Mouse (Mus musculus) hindbrain, postnatal 0 days (tissue): ENCODE measurements at regions not wholly inside any gene's neighbourhood (a gene's known extent, or its start where the extent isn't known, plus 50 kb on each side); places are given as distances from the start of the nearest gene placed in this dataset.
A peak's percentile ranks its signal among the peaks of the same experiment; 100 is the strongest.
"Not testable (repeated sequence)": the region's sequence is repeated elsewhere in the genome, so short reads cannot be mapped to it uniquely, and the experiment has no call there.

Experiments used
- ATAC-seq: fragments of 200-750 bp; cut with Nextera tagmentation; 2 replicates; pipeline ENCODE4 v1.8.0; 2017; ENCODE audit warnings: mild to moderate bottlenecking, moderate TSS enrichment, moderate library complexity
- DNase-seq: peaks from one replicate; pipeline ENCODE4 v3.0.0-alpha.2; 2015; ENCODE audit warnings: low spot score
- H3K27ac ChIP-seq: fragments of 300-500 bp; sonication (generic); 2 replicates; pipeline ENCODE4 v1.5.1; 2014; ENCODE audit warnings: mild to moderate bottlenecking
- H3K27me3 ChIP-seq: fragments of 300-500 bp; sonication (generic); 2 replicates; pipeline ENCODE4 v1.6.1; 2014; ENCODE audit warnings: low read length, mixed read lengths; ENCODE audit not compliant: insufficient read depth
- H3K36me3 ChIP-seq: fragments of 300-500 bp; sonication (generic); 2 replicates; pipeline ENCODE4 v1.6.1; 2014; ENCODE audit warnings: low read length, mixed read lengths; ENCODE audit not compliant: insufficient read depth
- H3K4me1 ChIP-seq: fragments of 300-500 bp; sonication (generic); 2 replicates; pipeline ENCODE4 v1.6.1; 2014; ENCODE audit warnings: antibody characterized with exemption, low read length, mixed read lengths; ENCODE audit not compliant: insufficient read depth
- H3K4me2 ChIP-seq: fragments of 300-500 bp; sonication (generic); 2 replicates; pipeline ENCODE4 v1.6.1; 2014; ENCODE audit warnings: low read depth, mild to moderate bottlenecking, low read length, moderate library complexity, mixed read lengths
- H3K4me3 ChIP-seq: fragments of 300-500 bp; sonication (generic); 2 replicates; pipeline ENCODE4 v1.5.1; 2014; ENCODE audit warnings: low read length
- H3K9ac ChIP-seq: fragments of 300-500 bp; sonication (generic); replicated peaks from 2 replicates; pipeline ENCODE4 v1.6.1; 2014; ENCODE audit warnings: mild to moderate bottlenecking, low read length, moderate library complexity, mixed read lengths
- H3K9me3 ChIP-seq: fragments of 300-500 bp; sonication (generic); 2 replicates; pipeline ENCODE4 v1.6.1; 2016; ENCODE audit warnings: low read length, mixed read lengths
- CTCF ChIP-seq: IDR thresholded peaks from 2 replicates; pipeline ENCODE4 v1.5.1; 2016; ENCODE audit warnings: antibody characterized with exemption, control low read depth, low read depth
- WGBS: fragments of 180-500 bp; shearing (Covaris S2); extraction: QIAGEN DNeasy Blood & Tissue Kit; methylation state at CpG from one replicate; pipeline ENCODE4 v1.1.7; 2014; 5-methylcytosine and 5-hydroxymethylcytosine counted together

- ATAC-seq (no peak), DNase-seq (no peak)
- no peak for TF ChIP-seq CTCF
- no peaks in the 10 kb centered on the region for H3K27me3 ChIP-seq
- H3K36me3 ChIP-seq, result no peaks in the 10 kb centered on the region
- no peaks in the 10 kb centered on the region for H3K4me1 ChIP-seq
- H3K4me3 ChIP-seq, result no peak overlapping the region
- H3K9ac ChIP-seq, result no peak overlapping the region
- H3K27ac ChIP-seq, result no peak overlapping the region
- no peak overlapping the region for H3K4me2 ChIP-seq
- no peaks in the 10 kb centered on the region for H3K9me3 ChIP-seq
Observed at GRCm38 (mm10) chr6:68532599-68532998, 997.0 kb upstream of the Tacstd2 start.

DNA sequence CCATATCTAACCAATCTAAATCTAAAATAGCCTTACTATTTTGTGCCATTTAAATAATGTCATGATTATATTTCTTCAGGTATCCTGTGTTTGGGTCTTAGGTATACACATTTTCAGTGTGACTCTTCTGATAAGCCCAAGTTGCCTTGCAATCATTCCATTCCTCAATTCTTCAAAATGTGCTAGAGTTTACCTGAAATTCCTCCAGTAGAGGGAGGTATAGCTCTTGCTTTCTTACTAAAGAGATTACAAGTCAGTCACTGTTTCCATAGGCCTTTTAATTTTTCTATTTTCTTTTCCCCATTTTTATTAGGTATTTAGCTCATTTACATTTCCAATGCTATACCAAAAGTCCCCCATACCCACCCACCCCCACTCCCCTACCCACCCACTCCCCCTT is 968.3 kb upstream of the Tacstd2 start:
- Histone ChIP-seq H3K4me3 (no peak overlapping the region), H3K9me3 (no peaks in the 10 kb centered on the region), H3K9ac (no peak overlapping the region), H3K27me3 (no peaks in the 10 kb centered on the region), H3K4me2 (no peak overlapping the region), H3K36me3 (no peaks in the 10 kb centered on the region), H3K27ac (no peak overlapping the region), H3K4me1 (no peaks in the 10 kb centered on the region)
- ATAC-seq, result no peak
- no peak for TF ChIP-seq CTCF
- peak; percentile 6 for DNase-seq

- Histone ChIP-seq H3K36me3 (no peaks in the 10 kb centered on the region), H3K27me3 (no peaks in the 10 kb centered on the region), H3K9ac (no peak overlapping the region), H3K9me3 (no peaks in the 10 kb centered on the region), H3K4me3 (no peak overlapping the region), H3K4me2 (no peak overlapping the region), H3K27ac (no peak overlapping the region), H3K4me1 (no peaks in the 10 kb centered on the region)
- no peak for TF ChIP-seq CTCF
- DNase-seq (no peak), ATAC-seq (no peak)
- WGBS, result 64% methylated on average over 1 of the region's 1 CpGs
Observed at GRCm38 (mm10) chr6:68481137-68481536, 945.5 kb upstream of the Tacstd2 start.

DNA sequence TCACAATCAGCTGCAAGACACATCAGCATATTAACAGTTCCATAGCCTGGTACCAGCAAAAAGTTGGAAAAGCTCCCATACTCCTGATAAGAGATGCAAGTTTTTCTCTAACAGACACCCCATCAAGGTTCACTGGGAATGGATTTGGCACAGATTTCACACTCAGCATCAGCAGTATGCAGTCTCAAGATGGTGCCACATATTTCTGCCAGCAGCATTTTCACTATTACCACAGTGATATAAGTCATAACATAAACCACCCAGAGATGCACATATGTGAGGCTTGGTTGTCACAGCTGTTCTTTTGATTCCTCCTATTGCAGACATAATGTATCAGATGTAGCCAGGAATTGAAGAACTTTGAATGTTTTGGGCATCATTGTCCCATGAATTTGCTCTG is 939.3 kb upstream of the Tacstd2 start:
- Histone ChIP-seq H3K9ac (no peak overlapping the region), H3K4me1 (no peaks in the 10 kb centered on the region), H3K27me3 (no peaks in the 10 kb centered on the region), H3K27ac (no peak overlapping the region), H3K4me2 (no peak overlapping the region), H3K4me3 (no peak overlapping the region), H3K36me3 (no peaks in the 10 kb centered on the region), H3K9me3 (no peaks in the 10 kb centered on the region)
- DNase-seq (no peak), ATAC-seq (no peak)
- TF ChIP-seq CTCF, result no peak

DNA sequence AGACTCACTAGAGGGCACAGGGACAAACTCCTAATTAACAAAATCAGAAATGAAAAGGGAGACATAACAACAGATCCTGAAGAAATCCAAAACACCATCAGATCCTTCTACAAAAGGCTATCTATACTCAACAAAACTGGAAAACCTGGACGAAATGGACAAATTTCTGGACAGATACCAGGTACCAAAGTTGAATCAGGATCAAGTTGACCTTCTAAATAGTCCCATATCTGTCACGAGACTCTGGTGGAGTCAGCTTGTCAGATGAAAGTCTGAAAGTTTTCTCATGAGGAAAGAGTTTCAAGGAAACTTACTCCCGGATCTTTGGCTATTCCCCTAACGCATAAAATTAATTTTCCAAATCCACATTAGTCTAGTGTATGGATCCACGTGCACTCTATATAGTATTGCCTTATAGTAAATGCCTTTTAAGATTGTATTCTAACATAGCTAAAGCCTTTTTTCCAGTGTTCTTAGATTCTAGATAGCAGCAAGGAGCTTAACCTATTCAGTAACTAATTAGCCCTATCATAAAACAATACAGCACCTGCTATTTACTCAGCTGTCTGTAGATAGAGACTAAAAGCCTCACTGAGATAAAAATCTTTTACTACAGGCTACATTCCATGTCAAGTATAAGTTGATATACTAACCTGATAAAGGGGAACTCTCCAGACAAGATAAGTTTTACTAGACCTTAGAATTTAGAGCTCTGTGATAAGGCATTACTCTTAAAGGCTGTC is 917.6 kb upstream of the Tacstd2 start:
- not testable (repeated sequence) for H3K4me3 ChIP-seq, H3K9ac ChIP-seq, H3K4me2 ChIP-seq, H3K9me3 ChIP-seq, H3K36me3 ChIP-seq, H3K27me3 ChIP-seq, ATAC-seq, H3K27ac ChIP-seq, H3K4me1 ChIP-seq, DNase-seq
- 87% methylated on average over 5 of the region's 5 CpGs for WGBS

DNA sequence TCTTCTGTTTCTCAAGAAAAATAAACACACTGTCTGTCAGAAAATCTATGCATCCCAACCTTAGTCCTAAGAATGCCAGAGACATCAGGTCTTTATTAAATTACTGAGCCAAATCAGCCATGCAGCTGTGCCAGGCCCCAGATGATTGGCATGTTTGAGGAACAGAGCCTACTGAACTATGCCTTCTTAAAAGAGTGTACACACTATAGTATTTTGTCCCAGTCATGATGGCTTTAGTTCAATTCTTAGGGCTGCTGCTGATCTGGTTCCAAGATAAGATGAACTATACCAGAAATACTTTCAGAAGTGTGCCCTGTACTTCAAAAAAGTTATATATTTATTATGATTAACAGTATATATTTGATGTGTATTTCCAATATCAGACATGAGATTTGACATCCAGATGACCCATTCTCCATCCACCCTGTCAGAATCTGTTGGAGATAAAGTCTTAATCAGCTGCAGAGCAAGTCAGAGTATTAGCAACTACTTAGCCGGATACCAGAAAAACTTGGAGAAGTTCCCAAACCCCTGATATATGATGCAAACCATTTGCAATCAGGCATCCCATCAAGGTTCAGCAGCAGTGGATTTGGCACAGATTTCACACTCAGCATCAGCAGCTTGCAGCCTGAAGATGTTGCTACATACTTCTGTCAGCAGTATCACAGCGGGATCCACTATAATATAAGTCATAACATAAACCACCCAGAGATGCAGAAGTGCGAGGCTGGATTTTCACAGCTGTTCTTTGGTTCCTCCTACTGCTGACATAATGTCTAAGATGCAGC is 913.6 kb upstream of the Tacstd2 start:
- Histone ChIP-seq H3K4me2 (no peak overlapping the region), H3K9ac (no peak overlapping the region), H3K4me1 (no peaks in the 10 kb centered on the region), H3K36me3 (no peaks in the 10 kb centered on the region), H3K4me3 (no peak overlapping the region), H3K27me3 (no peaks in the 10 kb centered on the region), H3K27ac (no peak overlapping the region), H3K9me3 (no peaks in the 10 kb centered on the region)
- ATAC-seq (no peak), DNase-seq (peak; percentile 42)
- no peak for TF ChIP-seq CTCF
- 70% methylated on average over 3 of the region's 3 CpGs for WGBS

GRCm38 (mm10) chr6:68445782-68446181 is 910.2 kb upstream of the Tacstd2 start:
- no peak for ATAC-seq
- Histone ChIP-seq H3K27me3 (no peaks in the 10 kb centered on the region), H3K4me1 (no peaks in the 10 kb centered on the region), H3K4me2 (no peak overlapping the region), H3K36me3 (no peaks in the 10 kb centered on the region), H3K9ac (no peak overlapping the region), H3K4me3 (no peak overlapping the region), H3K27ac (no peak overlapping the region), H3K9me3 (no peaks in the 10 kb centered on the region)
- DNase-seq, result peak; percentile 3
- TF ChIP-seq CTCF, result 0 out of 2 replicates have a peak, but pooled peaks have one; percentile 17
- WGBS, result 83% methylated on average over 4 of the region's 4 CpGs
